In genomic region chr7:16918014-16918413, GRCm38 (mm10) we compare ENCODE assay signal across 16 mouse cellular contexts. TPM values are rescaled to one million over a fixed set of nuclear protein-coding genes. Genes with fewer than 3 reads are reported as not detected.
DNase-seq lines count a peak whose midpoint lies in the region; ATAC-seq and TF ChIP-seq lines count a peak whose summit lies in the region.
"Had no signal": no experiment of that assay in that cellular context is flagged by ENCODE, and none has a peak within 500 bp of the region (broad histone marks: within the 10 kb centered on the region; RNA-seq: fewer than 3 reads in every experiment).

No protein-coding gene starts in this region.

- H3K9me3 ChIP-seq in midbrain, postnatal 0 days (ENCODE audit: low read length), result no peaks in the 10 kb centered on the region
- no peaks in the 10 kb centered on the region for H3K9me3 ChIP-seq in midbrain, embryonic 14.5 days (ENCODE audit: control insufficient read depth, low read length)
- no peaks in the 10 kb centered on the region for H3K9me3 ChIP-seq in heart, embryonic 10.5 days
- H3K9me3 ChIP-seq: embryonic facial prominence, embryonic 12.5 days; liver, embryonic 12.5 days had no signal

- no peak overlapping the region for H3K4me3 ChIP-seq in midbrain, postnatal 0 days (ENCODE audit: low read depth, low read length)
- no peak overlapping the region for H3K4me3 ChIP-seq in midbrain, embryonic 14.5 days (replicated peaks; ENCODE audit: low read depth, low read length)
- no peak overlapping the region for H3K4me3 ChIP-seq in heart, embryonic 10.5 days
- H3K4me3 ChIP-seq: embryonic facial prominence, embryonic 12.5 days; liver, embryonic 12.5 days had no signal

- H3K4me1 ChIP-seq in midbrain, postnatal 0 days (ENCODE audit: insufficient read depth, low read length), result peaks cover 9% of the 10 kb centered on the region; the same call in 1 of the 2 replicates
- H3K4me1 ChIP-seq in midbrain, embryonic 14.5 days (ENCODE audit: control insufficient read depth, insufficient read depth, low read length), result peaks cover 32% of the 10 kb centered on the region
- peaks cover 51% of the 10 kb centered on the region for H3K4me1 ChIP-seq in heart, embryonic 10.5 days

- no peak overlapping the region for H3K9ac ChIP-seq in midbrain, postnatal 0 days (replicated peaks; ENCODE audit: low read length, poor library complexity, severe bottlenecking)
- H3K9ac ChIP-seq in midbrain, embryonic 14.5 days (replicated peaks; ENCODE audit: low read length), result no peak overlapping the region
- H3K9ac ChIP-seq: liver, embryonic 12.5 days had no signal

- H3K36me3 ChIP-seq in midbrain, postnatal 0 days (ENCODE audit: insufficient read depth, low read length), result peaks cover 47% of the 10 kb centered on the region
- peaks cover 74% of the 10 kb centered on the region for H3K36me3 ChIP-seq in midbrain, embryonic 14.5 days (ENCODE audit: control insufficient read depth, insufficient read depth, low read length)
- peaks cover 71% of the 10 kb centered on the region for H3K36me3 ChIP-seq in heart, embryonic 10.5 days

- no peak overlapping the region for H3K27ac ChIP-seq in midbrain, postnatal 0 days (ENCODE audit: low read depth, low read length)
- H3K27ac ChIP-seq in midbrain, embryonic 14.5 days (replicated peaks; ENCODE audit: low read depth, low read length), result no peak overlapping the region
- no peak overlapping the region for H3K27ac ChIP-seq in heart, embryonic 10.5 days
- H3K27ac ChIP-seq: embryonic facial prominence, embryonic 12.5 days; liver, embryonic 12.5 days had no signal

- TF ChIP-seq CTCF in midbrain, postnatal 0 days (IDR thresholded peaks at IDR 0.05), result no peak

- H3K27me3 ChIP-seq in midbrain, postnatal 0 days (ENCODE audit: insufficient read depth, low read length), result no peaks in the 10 kb centered on the region
- H3K27me3 ChIP-seq in midbrain, embryonic 14.5 days (ENCODE audit: control insufficient read depth, insufficient read depth, low read length), result no peaks in the 10 kb centered on the region
- H3K27me3 ChIP-seq in heart, embryonic 10.5 days (ENCODE audit: insufficient read depth, poor library complexity, severe bottlenecking), result peaks cover 2% of the 10 kb centered on the region
- H3K27me3 ChIP-seq: embryonic facial prominence, embryonic 12.5 days; liver, embryonic 12.5 days had no signal

- peak; percentile 17 for ATAC-seq in frontal cortex, adult (ENCODE audit: low TSS enrichment)
- no peak for ATAC-seq in midbrain, postnatal 0 days (ENCODE audit: low FRiP score)
- ATAC-seq in midbrain, embryonic 14.5 days (ENCODE audit: low FRiP score, low TSS enrichment), result no peak
- ATAC-seq: liver, embryonic 12.5 days had no signal

- no peak for DNase-seq in frontal cortex, postnatal 14 days (ENCODE audit: low spot score in 2 of 2)
- DNase-seq in midbrain, postnatal 0 days (ENCODE audit: low spot score), result peak; percentile 62
- DNase-seq in midbrain, embryonic 14.5 days, result no peak
- DNase-seq in layer of hippocampus, adult 9-11 months, result peak; percentile 85
- peak; percentile 77 for DNase-seq in right cerebral cortex, postnatal 25 days
- no peak for DNase-seq in heart, embryonic 10.5 days (ENCODE audit: low spot score)
- no peak for DNase-seq in retina, postnatal 1 day
- DNase-seq: thymus, adult 2 months had no signal

- WGBS in midbrain, postnatal 0 days, result 69% methylated on average over 9 of the region's 9 CpGs
- WGBS in midbrain, embryonic 14.5 days, result 76% methylated on average over 9 of the region's 9 CpGs
- WGBS in heart, embryonic 10.5 days, result 88% methylated on average over 9 of the region's 9 CpGs

- no peak overlapping the region for H3K4me2 ChIP-seq in midbrain, postnatal 0 days (ENCODE audit: low read depth, low read length, poor library complexity, severe bottlenecking)
- no peak overlapping the region for H3K4me2 ChIP-seq in midbrain, embryonic 14.5 days (ENCODE audit: low read length)
- H3K4me2 ChIP-seq: embryonic facial prominence, embryonic 12.5 days; heart, embryonic 11.5 days; liver, embryonic 12.5 days had no signal

RNA-seq across cellular contexts. Expression of gene Calm3, which starts 5.9 kb away (rescaled TPM):
- 1,835 and 1,985 TPM in 2 replicates for total RNA-seq in midbrain, postnatal 0 days (2014; rRNA removed)
- polyA plus RNA-seq in midbrain, postnatal 0 days (2015; fragmentation: Nextera tagmentation; extraction: Ambion mirVana), result 467 and 471 TPM in 2 replicates
- polyA plus RNA-seq in midbrain, embryonic 14.5 days (2014; fragmentation: Nextera tagmentation; extraction: Ambion mirVana), result 494 and 652 TPM in 2 replicates
- polyA plus RNA-seq in heart, embryonic 10.5 days (2016; fragmentation: Nextera tagmentation; extraction: Ambion mirVana), result 114 and 117 TPM in 2 replicates

RNA-seq across cellular contexts. Expression of gene Ptgir, which starts 11.7 kb away (rescaled TPM):
- total RNA-seq in midbrain, postnatal 0 days (2014; rRNA removed), result 0.11 and 0.14 TPM in 2 replicates
- polyA plus RNA-seq in midbrain, postnatal 0 days (2015; fragmentation: Nextera tagmentation; extraction: Ambion mirVana), result 0.11 TPM in 1 of 2 replicates, not detected in the other
- polyA plus RNA-seq in midbrain, embryonic 14.5 days (2014; fragmentation: Nextera tagmentation; extraction: Ambion mirVana), result 0.16 and 0.30 TPM in 2 replicates
- 0.15 and 0.51 TPM in 2 replicates for polyA plus RNA-seq in heart, embryonic 10.5 days (2016; fragmentation: Nextera tagmentation; extraction: Ambion mirVana)
- total RNA-seq: layer of hippocampus, adult 8-10 months had no signal

RNA-seq across cellular contexts. Expression of gene Gng8, which starts 26.4 kb away (rescaled TPM):
- total RNA-seq in midbrain, postnatal 0 days (2014; rRNA removed), result 1.9 and 5.2 TPM in 2 replicates
- 12.3 and 15.9 TPM in 2 replicates for polyA plus RNA-seq in midbrain, postnatal 0 days (2015; fragmentation: Nextera tagmentation; extraction: Ambion mirVana)
- 11.7 and 17.2 TPM in 2 replicates for polyA plus RNA-seq in midbrain, embryonic 14.5 days (2014; fragmentation: Nextera tagmentation; extraction: Ambion mirVana)
- 3.0 and 6.3 TPM in 2 replicates for polyA plus RNA-seq in heart, embryonic 10.5 days (2016; fragmentation: Nextera tagmentation; extraction: Ambion mirVana)
- total RNA-seq: megakaryocyte progenitor cell, adult 5-6 weeks had no signal

RNA-seq across cellular contexts. Expression of gene Pnmal2, which starts 26.5 kb away (rescaled TPM):
- total RNA-seq in midbrain, postnatal 0 days (2014; rRNA removed), result 155 and 174 TPM in 2 replicates
- polyA plus RNA-seq in midbrain, postnatal 0 days (2015; fragmentation: Nextera tagmentation; extraction: Ambion mirVana), result 180 and 187 TPM in 2 replicates
- 115 and 116 TPM in 2 replicates for polyA plus RNA-seq in midbrain, embryonic 14.5 days (2014; fragmentation: Nextera tagmentation; extraction: Ambion mirVana)
- 1.7 and 2.2 TPM in 2 replicates for polyA plus RNA-seq in heart, embryonic 10.5 days (2016; fragmentation: Nextera tagmentation; extraction: Ambion mirVana)
- total RNA-seq: megakaryocyte progenitor cell, adult 5-6 weeks had no signal

RNA-seq across cellular contexts. Expression of gene Pnmal1, which starts 41.5 kb away (rescaled TPM):
- total RNA-seq in midbrain, postnatal 0 days (2014; rRNA removed), result 41.2 and 54.0 TPM in 2 replicates
- polyA plus RNA-seq in midbrain, postnatal 0 days (2015; fragmentation: Nextera tagmentation; extraction: Ambion mirVana), result 64.8 and 65.2 TPM in 2 replicates
- 60.8 and 69.8 TPM in 2 replicates for polyA plus RNA-seq in midbrain, embryonic 14.5 days (2014; fragmentation: Nextera tagmentation; extraction: Ambion mirVana)
- 0.16 and 0.30 TPM in 2 replicates for polyA plus RNA-seq in heart, embryonic 10.5 days (2016; fragmentation: Nextera tagmentation; extraction: Ambion mirVana)
- total RNA-seq: megakaryocyte progenitor cell, adult 5-6 weeks had no signal
- polyA plus RNA-seq: C2C12; spleen, adult 2 months; thymus, adult 2 months had no signal

Comparison
In these comparisons a context has a peak if more than half of its experiments do, and no peak if none do; other contexts are left out.
1. DNase-seq: peak in midbrain, postnatal 0 days (single experiment), layer of hippocampus, adult 9-11 months (single experiment) and right cerebral cortex, postnatal 25 days (single experiment); none in frontal cortex, postnatal 14 days (0 of 2), midbrain, embryonic 14.5 days (single experiment), heart, embryonic 10.5 days (single experiment) and retina, postnatal 1 day (single experiment).